Mouse (Mus musculus): Measurements from ENCODE around the gene Scn8a. TPM values are rescaled to one million over a fixed set of nuclear protein-coding genes. Genes with fewer than 3 reads are reported as not detected.
A peak's percentile ranks its signal among the peaks of the same experiment; 100 is the strongest.

The Scn8a gene
- polyA plus RNA-seq, 1 experiment = 0.06 TPM

DNA sequence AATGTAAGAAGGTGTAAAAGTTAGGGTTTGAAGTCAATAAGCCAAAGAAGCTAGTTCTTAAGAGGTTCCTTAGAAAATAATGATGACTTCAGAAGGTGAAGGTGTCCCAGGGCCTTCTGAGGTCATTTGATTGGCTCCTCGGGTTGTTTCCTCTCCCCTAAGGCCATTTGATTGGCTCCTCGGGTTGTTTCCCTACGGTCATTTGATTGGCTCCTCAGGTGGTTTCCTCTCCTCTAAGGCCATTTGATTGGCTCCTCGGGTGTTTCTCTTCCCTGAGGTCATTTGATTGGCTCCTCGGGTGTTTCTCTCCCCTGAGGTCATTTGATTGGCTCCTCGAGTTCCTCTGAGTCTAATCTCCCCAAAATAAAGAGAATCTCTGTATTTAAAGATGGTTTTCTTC is 141.7 kb downstream of the Scn8a start:
- TF ChIP-seq CTCF (IDR thresholded peaks at IDR 0.05; ENCODE audit: extremely low read depth, insufficient read length, insufficient replicate concordance, low read depth, low read length) (no peak), POLR2A (IDR thresholded peaks at IDR 0.05; ENCODE audit: low read depth, low read length) (no peak)
- Histone ChIP-seq H3K36me3 (ENCODE audit: control insufficient read depth, insufficient read depth, low read length) (no peaks in the 10 kb centered on the region), H3K4me3 (ENCODE audit: low read depth, low read length) (no peak overlapping the region), H3K27me3 (ENCODE audit: control insufficient read depth, insufficient read depth, low read length) (0 out of 2 replicates have a peak, but pooled peaks cover 3% of the 10 kb centered on the region), H3K4me1 (ENCODE audit: control insufficient read depth, insufficient read depth, insufficient read length, low read length) (peaks cover 5% of the 10 kb centered on the region; the same call in 1 of the 2 replicates), H3K27ac (ENCODE audit: insufficient read depth, low read depth, low read length) (no peak overlapping the region)
- 82% methylated on average over 6 of the region's 6 CpGs for WGBS

DNA sequence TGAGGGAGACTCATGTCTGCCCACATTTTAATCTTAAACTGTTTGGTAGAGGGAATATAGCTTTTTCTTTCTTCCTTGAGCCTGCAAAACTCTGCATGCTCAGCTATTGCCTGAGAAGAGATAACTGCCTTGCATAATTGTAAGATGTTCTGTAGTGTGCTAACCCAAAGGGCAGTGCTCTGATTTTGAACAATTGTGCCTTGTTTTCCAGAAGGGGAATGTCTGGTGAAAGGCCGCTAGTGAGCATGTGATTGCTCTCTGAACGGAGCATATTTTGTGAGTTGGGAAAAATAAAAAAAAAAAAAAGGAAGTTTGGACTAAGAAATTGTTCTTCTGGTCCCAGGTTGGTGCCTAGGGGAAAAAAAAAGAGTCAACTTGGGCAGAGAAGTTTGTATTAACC is 159.3 kb downstream of the Scn8a start:
- no peak overlapping the region for H3K27ac ChIP-seq (ENCODE audit: insufficient read depth, low read depth, low read length)
- 25% methylated on average over 2 of the region's 2 CpGs for WGBS
- H3K27me3 ChIP-seq (ENCODE audit: control insufficient read depth, insufficient read depth, low read length) = 0 out of 2 replicates have a peak, but pooled peaks cover 3% of the 10 kb centered on the region
- H3K4me1 ChIP-seq (ENCODE audit: control insufficient read depth, insufficient read depth, insufficient read length, low read length) = no peaks in the 10 kb centered on the region
- H3K4me3 ChIP-seq (ENCODE audit: low read depth, low read length) = no peak overlapping the region
- no peaks in the 10 kb centered on the region for H3K36me3 ChIP-seq (ENCODE audit: control insufficient read depth, insufficient read depth, low read length)
- TF ChIP-seq CTCF (IDR thresholded peaks at IDR 0.05; ENCODE audit: extremely low read depth, insufficient read length, insufficient replicate concordance, low read depth, low read length) = no peak
- no peak for TF ChIP-seq POLR2A (IDR thresholded peaks at IDR 0.05; ENCODE audit: low read depth, low read length)

DNA sequence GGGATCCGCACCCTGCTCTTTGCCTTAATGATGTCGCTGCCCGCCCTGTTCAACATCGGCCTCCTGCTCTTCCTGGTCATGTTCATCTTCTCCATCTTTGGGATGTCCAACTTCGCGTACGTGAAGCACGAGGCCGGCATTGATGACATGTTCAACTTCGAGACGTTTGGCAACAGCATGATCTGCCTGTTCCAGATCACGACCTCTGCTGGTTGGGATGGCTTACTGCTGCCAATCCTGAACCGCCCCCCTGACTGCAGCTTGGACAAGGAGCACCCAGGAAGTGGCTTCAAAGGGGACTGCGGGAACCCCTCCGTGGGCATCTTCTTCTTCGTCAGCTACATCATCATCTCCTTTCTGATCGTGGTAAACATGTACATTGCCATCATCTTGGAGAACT is 170.0 kb downstream of the Scn8a start:
- peak; percentile 24; the same call in 1 of the 2 replicates for TF ChIP-seq CTCF (IDR thresholded peaks at IDR 0.05; ENCODE audit: extremely low read depth, insufficient read length, insufficient replicate concordance, low read depth, low read length)
- no peak for TF ChIP-seq POLR2A (IDR thresholded peaks at IDR 0.05; ENCODE audit: low read depth, low read length)
- Histone ChIP-seq H3K27ac (ENCODE audit: insufficient read depth, low read depth, low read length) (no peak overlapping the region), H3K27me3 (ENCODE audit: control insufficient read depth, insufficient read depth, low read length) (peaks cover 10% of the 10 kb centered on the region), H3K4me1 (ENCODE audit: control insufficient read depth, insufficient read depth, insufficient read length, low read length) (no peaks in the 10 kb centered on the region), H3K36me3 (ENCODE audit: control insufficient read depth, insufficient read depth, low read length) (no peaks in the 10 kb centered on the region), H3K4me3 (ENCODE audit: low read depth, low read length) (no peak overlapping the region)
- WGBS = 45% methylated on average over 17 of the region's 17 CpGs

DNA sequence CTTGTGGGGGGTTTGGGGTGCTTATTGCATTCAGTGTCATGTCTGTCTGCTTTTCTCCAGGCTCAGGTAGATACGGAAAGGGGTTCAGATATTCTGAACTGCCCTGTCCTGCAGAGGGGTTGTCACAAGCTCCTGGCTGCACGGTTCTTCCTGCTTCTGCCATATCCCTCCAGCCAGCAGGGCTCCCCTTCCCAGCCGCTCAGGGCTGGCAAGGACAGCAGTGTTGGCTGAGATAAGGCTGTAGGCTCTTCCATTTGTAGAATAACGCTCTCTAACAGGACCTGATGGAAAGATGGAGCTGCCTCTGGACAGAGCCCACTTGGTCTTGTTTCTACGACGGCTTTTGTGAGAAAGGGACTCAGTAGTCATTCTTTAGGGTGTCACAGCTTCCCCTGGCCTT is 172.3 kb downstream of the Scn8a start:
- Histone ChIP-seq H3K4me1 (ENCODE audit: control insufficient read depth, insufficient read depth, insufficient read length, low read length) (peaks cover 10% of the 10 kb centered on the region; the same call in 1 of the 2 replicates), H3K27me3 (ENCODE audit: control insufficient read depth, insufficient read depth, low read length) (peaks cover 23% of the 10 kb centered on the region), H3K4me3 (ENCODE audit: low read depth, low read length) (no peak overlapping the region), H3K36me3 (ENCODE audit: control insufficient read depth, insufficient read depth, low read length) (no peaks in the 10 kb centered on the region), H3K27ac (ENCODE audit: insufficient read depth, low read depth, low read length) (no peak overlapping the region)
- TF ChIP-seq POLR2A (IDR thresholded peaks at IDR 0.05; ENCODE audit: low read depth, low read length) (no peak), CTCF (IDR thresholded peaks at IDR 0.05; ENCODE audit: extremely low read depth, insufficient read length, insufficient replicate concordance, low read depth, low read length) (no peak)
- WGBS = 62% methylated on average over 6 of the region's 6 CpGs

DNA sequence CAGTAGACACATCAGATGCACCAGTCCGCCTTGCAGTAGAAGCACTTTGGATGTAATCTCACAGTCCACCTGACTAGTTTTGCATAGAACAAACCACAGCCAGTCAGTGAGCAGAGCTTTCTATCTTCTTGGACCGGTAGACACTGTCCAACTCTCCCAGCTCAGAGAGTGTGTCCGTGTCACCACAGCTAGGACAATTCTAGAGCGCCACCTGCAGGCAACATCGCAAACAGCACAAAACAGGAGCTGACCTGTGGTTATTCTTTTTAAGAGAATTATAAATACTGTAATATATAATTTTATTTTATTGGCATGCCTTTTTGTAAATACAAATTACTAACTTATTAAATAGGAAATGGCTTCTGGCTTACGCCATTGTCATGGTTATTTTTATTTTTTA is 173.0 kb downstream of the Scn8a start:
- no peak overlapping the region for H3K4me3 ChIP-seq (ENCODE audit: low read depth, low read length)
- H3K4me1 ChIP-seq (ENCODE audit: control insufficient read depth, insufficient read depth, insufficient read length, low read length) = peaks cover 11% of the 10 kb centered on the region; the same call in 1 of the 2 replicates
- 24% methylated on average over 6 of the region's 6 CpGs for WGBS
- TF ChIP-seq CTCF (IDR thresholded peaks at IDR 0.05; ENCODE audit: extremely low read depth, insufficient read length, insufficient replicate concordance, low read depth, low read length) = peak; percentile 69; the same call in 1 of the 2 replicates
- no peak for TF ChIP-seq POLR2A (IDR thresholded peaks at IDR 0.05; ENCODE audit: low read depth, low read length)
- no peaks in the 10 kb centered on the region for H3K36me3 ChIP-seq (ENCODE audit: control insufficient read depth, insufficient read depth, low read length)
- H3K27ac ChIP-seq (ENCODE audit: insufficient read depth, low read depth, low read length) = no peak overlapping the region
- H3K27me3 ChIP-seq (ENCODE audit: control insufficient read depth, insufficient read depth, low read length) = peaks cover 30% of the 10 kb centered on the region

DNA sequence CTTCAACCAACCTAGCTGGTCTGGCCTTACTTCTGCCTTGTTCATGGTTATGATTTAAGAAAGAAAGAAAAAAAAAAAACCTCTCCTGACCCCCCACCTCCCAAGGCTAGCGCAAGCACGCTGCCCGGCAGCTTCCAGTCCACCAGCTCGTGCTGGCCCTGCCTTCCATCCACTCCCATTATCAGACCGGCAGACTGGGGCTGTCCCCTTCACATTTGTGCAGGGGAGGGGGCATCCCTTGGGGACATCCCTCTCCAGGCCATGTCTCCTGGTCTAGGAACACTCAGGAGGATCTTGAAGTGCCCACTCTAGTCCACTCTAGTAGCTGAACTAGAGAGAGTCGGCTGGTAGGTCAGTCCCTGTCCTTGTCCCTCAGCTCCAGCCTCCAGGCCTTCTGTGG is 174.9 kb downstream of the Scn8a start:
- H3K36me3 ChIP-seq (ENCODE audit: control insufficient read depth, insufficient read depth, low read length) = no peaks in the 10 kb centered on the region
- TF ChIP-seq POLR2A (IDR thresholded peaks at IDR 0.05; ENCODE audit: low read depth, low read length) (no peak), CTCF (IDR thresholded peaks at IDR 0.05; ENCODE audit: extremely low read depth, insufficient read length, insufficient replicate concordance, low read depth, low read length) (no peak)
- H3K27ac ChIP-seq (ENCODE audit: insufficient read depth, low read depth, low read length) = no peak overlapping the region
- H3K27me3 ChIP-seq (ENCODE audit: control insufficient read depth, insufficient read depth, low read length) = peaks cover 36% of the 10 kb centered on the region
- WGBS = 55% methylated on average over 6 of the region's 6 CpGs
- no peak overlapping the region for H3K4me3 ChIP-seq (ENCODE audit: low read depth, low read length)
- H3K4me1 ChIP-seq (ENCODE audit: control insufficient read depth, insufficient read depth, insufficient read length, low read length) = peaks cover 11% of the 10 kb centered on the region; the same call in 1 of the 2 replicates

DNA sequence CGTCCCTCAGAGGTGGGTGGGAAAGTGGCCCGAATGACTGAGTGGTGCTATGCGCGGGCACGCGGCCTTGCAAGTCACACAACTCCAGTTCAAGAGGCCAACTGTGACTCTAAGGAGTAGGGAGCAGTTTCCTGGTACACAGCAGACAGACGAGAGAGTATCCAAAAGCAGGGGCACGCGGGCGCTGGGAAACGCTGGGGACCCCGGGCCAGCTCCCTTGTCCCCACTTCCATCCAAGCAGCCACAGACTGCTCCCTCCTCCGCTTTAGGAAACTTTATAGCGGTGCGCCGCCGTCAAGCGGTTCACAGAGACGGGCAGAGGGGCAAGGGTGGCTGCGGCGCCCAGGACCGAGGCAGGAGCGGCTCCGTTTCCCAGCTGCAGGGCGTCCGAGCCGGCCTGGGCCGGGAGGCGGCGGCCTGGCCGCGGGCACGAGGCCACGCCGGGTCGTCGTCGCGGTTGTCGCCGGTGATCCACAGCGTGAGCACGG is 176.4 kb downstream of the Scn8a start:
- peak overlapping the region; percentile 26 for H3K4me3 ChIP-seq (ENCODE audit: low read depth, low read length)
- WGBS = 4% methylated on average over 43 of the region's 43 CpGs
- H3K27me3 ChIP-seq (ENCODE audit: control insufficient read depth, insufficient read depth, low read length) = peaks cover 33% of the 10 kb centered on the region
- peaks cover 11% of the 10 kb centered on the region; the same call in 1 of the 2 replicates for H3K4me1 ChIP-seq (ENCODE audit: control insufficient read depth, insufficient read depth, insufficient read length, low read length)
- no peaks in the 10 kb centered on the region for H3K36me3 ChIP-seq (ENCODE audit: control insufficient read depth, insufficient read depth, low read length)
- no peak overlapping the region for H3K27ac ChIP-seq (ENCODE audit: insufficient read depth, low read depth, low read length)
- TF ChIP-seq POLR2A (IDR thresholded peaks at IDR 0.05; ENCODE audit: low read depth, low read length) (no peak), CTCF (IDR thresholded peaks at IDR 0.05; ENCODE audit: extremely low read depth, insufficient read length, insufficient replicate concordance, low read depth, low read length) (no peak)

Measured in small intestine, adult 2 months (tissue).